Comparison of ENCODE assay signal across 9 mouse cellular contexts in the genomic region with DNA sequence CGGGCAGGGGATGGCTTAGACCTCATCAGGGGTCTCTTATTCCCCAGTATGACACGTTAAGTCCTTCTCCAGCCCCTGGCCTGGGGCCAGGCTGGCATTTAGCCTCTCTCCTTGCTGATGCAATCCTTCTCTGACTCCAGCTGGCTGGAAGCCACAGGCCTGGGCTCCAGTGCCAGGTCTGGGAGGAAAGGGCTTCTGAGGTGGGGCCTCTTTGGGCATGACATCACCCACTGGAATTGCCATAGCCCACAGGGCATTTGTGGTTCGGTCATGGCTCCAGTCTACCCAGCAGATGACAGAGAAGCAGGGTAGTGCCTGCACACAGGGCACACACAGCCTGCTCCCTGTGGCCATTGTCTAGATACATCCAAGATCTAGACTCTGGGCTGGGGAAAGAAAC. TPM values are rescaled to one million over a fixed set of nuclear protein-coding genes. Genes with fewer than 3 reads are reported as not detected.
DNase-seq lines count a peak whose midpoint lies in the region; ATAC-seq and TF ChIP-seq lines count a peak whose summit lies in the region.
"Had no signal": no experiment of that assay in that cellular context is flagged by ENCODE, and none has a peak within 500 bp of the region (broad histone marks: within the 10 kb centered on the region; RNA-seq: fewer than 3 reads in every experiment).

No protein-coding gene starts in this region.

- 16% methylated on average over 3 of the region's 3 CpGs for WGBS in liver, adult 2 months
- 37% methylated on average over 3 of the region's 3 CpGs for WGBS in embryonic facial prominence, embryonic 15.5 days
- 26% methylated on average over 3 of the region's 3 CpGs for WGBS in lung, postnatal 0 days

- TF ChIP-seq POLR2A in liver, adult 2 months (IDR thresholded peaks at IDR 0.05; ENCODE audit: extremely low read depth, insufficient read depth, low read length) = no peak

- H3K36me3 ChIP-seq in liver, adult 2 months (ENCODE audit: control insufficient read depth, insufficient read depth, low read length) = no peaks in the 10 kb centered on the region
- peaks cover 4% of the 10 kb centered on the region; the same call in 1 of the 2 replicates for H3K36me3 ChIP-seq in embryonic facial prominence, embryonic 15.5 days
- no peaks in the 10 kb centered on the region for H3K36me3 ChIP-seq in lung, postnatal 0 days (ENCODE audit: insufficient read depth, low read length)

- peaks cover 6% of the 10 kb centered on the region; the same call in 1 of the 2 replicates for H3K4me1 ChIP-seq in liver, adult 2 months (ENCODE audit: control insufficient read depth, insufficient read depth, low read length)
- peaks cover 46% of the 10 kb centered on the region for H3K4me1 ChIP-seq in embryonic facial prominence, embryonic 15.5 days
- H3K4me1 ChIP-seq in lung, postnatal 0 days (ENCODE audit: insufficient read depth, low read depth, low read length) = peaks cover 11% of the 10 kb centered on the region

- no peak overlapping the region for H3K4me3 ChIP-seq in liver, adult 2 months (ENCODE audit: insufficient read depth, low read depth, low read length)
- H3K4me3 ChIP-seq in embryonic facial prominence, embryonic 15.5 days (replicated peaks) = no peak overlapping the region
- H3K4me3 ChIP-seq in lung, postnatal 0 days (ENCODE audit: low read depth, low read length) = no peak overlapping the region

- peak; percentile 8; the same call in 1 of the 2 replicates for ATAC-seq in embryonic facial prominence, embryonic 15.5 days (ENCODE audit: insufficient number of reproducible peaks, low FRiP score, low TSS enrichment, low read depth)
- ATAC-seq in lung, postnatal 0 days = peak; percentile 78

- no peak overlapping the region for H3K9ac ChIP-seq in liver, adult 2 months (ENCODE audit: low read depth, low read length)
- no peak overlapping the region for H3K9ac ChIP-seq in embryonic facial prominence, embryonic 15.5 days
- H3K9ac ChIP-seq in lung, postnatal 0 days (replicated peaks; ENCODE audit: low read depth) = no peak overlapping the region

- no peak overlapping the region for H3K27ac ChIP-seq in liver, adult 2 months (replicated peaks; ENCODE audit: insufficient read depth, low read depth, low read length)
- 0 out of 2 replicates have a peak overlapping the region, but pooled peaks have one; percentile 1 for H3K27ac ChIP-seq in embryonic facial prominence, embryonic 15.5 days (replicated peaks)
- no peak overlapping the region for H3K27ac ChIP-seq in lung, postnatal 0 days (ENCODE audit: low read length)

- H3K4me2 ChIP-seq in embryonic facial prominence, embryonic 15.5 days (replicated peaks) = no peak overlapping the region
- H3K4me2 ChIP-seq in lung, postnatal 0 days (replicated peaks; ENCODE audit: low read depth, low read length) = no peak overlapping the region

- peaks cover 7% of the 10 kb centered on the region for H3K27me3 ChIP-seq in liver, adult 2 months (ENCODE audit: control insufficient read depth, insufficient read depth, low read length)
- peaks cover 93% of the 10 kb centered on the region for H3K27me3 ChIP-seq in embryonic facial prominence, embryonic 15.5 days
- H3K27me3 ChIP-seq in lung, postnatal 0 days (replicated peaks; ENCODE audit: insufficient read depth, low read length) = peaks cover 22% of the 10 kb centered on the region; the same call in 1 of the 2 replicates

- TF ChIP-seq CTCF in liver, adult 2 months (IDR thresholded peaks at IDR 0.05; ENCODE audit: low read depth, low read length) = no peak
- TF ChIP-seq CTCF in lung, postnatal 0 days (IDR thresholded peaks at IDR 0.05) = no peak

- peak; percentile 72 for DNase-seq in liver, adult 2 months (ENCODE audit: extremely low read depth, low read depth, low spot score)
- DNase-seq in liver = no peak
- peak; percentile 94 for DNase-seq in adrenal gland, postnatal 10 days
- DNase-seq in heart, postnatal 36 days = peak; percentile 81 to 82
- peak; percentile 88 for DNase-seq in lung, postnatal 0 days (ENCODE audit: low spot score)
- DNase-seq in thymus, postnatal 36 days = no peak
- no peak for DNase-seq in thymus, adult 18-20 months

- H3K79me2 ChIP-seq in liver, adult 2 months (ENCODE audit: control insufficient read depth, insufficient read depth, low read length) = no peaks in the 10 kb centered on the region

- intact Hi-C loops in heart, postnatal 36 days (cut with DNase I) = no loop called here

- TF ChIP-seq EP300 in lung, postnatal 0 days (IDR thresholded peaks at IDR 0.05) = no peak

- H3K9me3 ChIP-seq in embryonic facial prominence, embryonic 15.5 days (replicated peaks) = no peaks in the 10 kb centered on the region
- no peaks in the 10 kb centered on the region for H3K9me3 ChIP-seq in lung, postnatal 0 days (ENCODE audit: low read length)

RNA-seq across cellular contexts. Expression of a gene that starts 10.8 kb away (rescaled TPM):
- under 0.01 and 0.07 TPM in 2 replicates for total RNA-seq in liver, adult 2 months (2014; rRNA removed)
- polyA plus RNA-seq in liver, adult 2 months (2012; rRNA removed) = 0.16 and 0.48 TPM in 2 replicates
- total RNA-seq in adrenal gland, postnatal 10 days (2021) = 10 to 100 TPM in 1 of 2 experiments, 1 to 10 TPM in 1; 7.6 to 11.4 TPM
- 6.5 and 7.7 TPM in 2 replicates for polyA plus RNA-seq in embryonic facial prominence, embryonic 15.5 days (2015; fragmentation: Nextera tagmentation; extraction: Ambion mirVana)
- total RNA-seq in heart, postnatal 36 days (2021) = 10 to 100 TPM; 33.2 to 46.2 TPM
- polyA plus RNA-seq in lung, postnatal 0 days (2015; fragmentation: Nextera tagmentation; extraction: Ambion mirVana) = 5.5 and 6.0 TPM in 2 replicates

RNA-seq across cellular contexts. Expression of a gene that starts 24.0 kb away (rescaled TPM):
- total RNA-seq in liver, adult 2 months (2014; rRNA removed) = 26.2 and 27.6 TPM in 2 replicates
- 24.0 and 26.4 TPM in 2 replicates for polyA plus RNA-seq in liver, adult 2 months (2012; rRNA removed)
- 10 to 100 TPM; 46.8 to 47.4 TPM for total RNA-seq in adrenal gland, postnatal 10 days (2021)
- polyA plus RNA-seq in embryonic facial prominence, embryonic 15.5 days (2015; fragmentation: Nextera tagmentation; extraction: Ambion mirVana) = 79.5 and 82.6 TPM in 2 replicates
- 10 to 100 TPM; 43.6 to 43.8 TPM for total RNA-seq in heart, postnatal 36 days (2021)
- polyA plus RNA-seq in lung, postnatal 0 days (2015; fragmentation: Nextera tagmentation; extraction: Ambion mirVana) = 85.9 and 104 TPM in 2 replicates

RNA-seq across cellular contexts. Expression of a gene that starts 35.7 kb away (rescaled TPM):
- not detected in 2 replicates for total RNA-seq in liver, adult 2 months (2014; rRNA removed)
- not detected in 2 replicates for polyA plus RNA-seq in liver, adult 2 months (2012; rRNA removed)
- total RNA-seq in adrenal gland, postnatal 10 days (2021) = not detected
- 0.79 and 1.7 TPM in 2 replicates for polyA plus RNA-seq in embryonic facial prominence, embryonic 15.5 days (2015; fragmentation: Nextera tagmentation; extraction: Ambion mirVana)
- total RNA-seq in heart, postnatal 36 days (2021) = not detected
- not detected in 2 replicates for polyA plus RNA-seq in lung, postnatal 0 days (2015; fragmentation: Nextera tagmentation; extraction: Ambion mirVana)
- polyA plus RNA-seq: large intestine, adult 2 months had no signal

RNA-seq across cellular contexts. Expression of a gene that starts 51.0 kb away (rescaled TPM):
- not detected in 2 replicates for total RNA-seq in liver, adult 2 months (2014; rRNA removed)
- polyA plus RNA-seq in liver, adult 2 months (2012; rRNA removed) = not detected in 2 replicates
- total RNA-seq in adrenal gland, postnatal 10 days (2021) = not detected
- polyA plus RNA-seq in embryonic facial prominence, embryonic 15.5 days (2015; fragmentation: Nextera tagmentation; extraction: Ambion mirVana) = not detected in 2 replicates
- total RNA-seq in heart, postnatal 36 days (2021) = not detected
- polyA plus RNA-seq in lung, postnatal 0 days (2015; fragmentation: Nextera tagmentation; extraction: Ambion mirVana) = not detected in 2 replicates
- polyA plus RNA-seq: large intestine, adult 2 months had no signal

RNA-seq across cellular contexts. Expression of a gene that starts 59.6 kb away (rescaled TPM):
- not detected in 2 replicates for total RNA-seq in liver, adult 2 months (2014; rRNA removed)
- polyA plus RNA-seq in liver, adult 2 months (2012; rRNA removed) = not detected in 2 replicates
- total RNA-seq in adrenal gland, postnatal 10 days (2021) = not detected
- polyA plus RNA-seq in embryonic facial prominence, embryonic 15.5 days (2015; fragmentation: Nextera tagmentation; extraction: Ambion mirVana) = 1.0 and 1.1 TPM in 2 replicates
- total RNA-seq in heart, postnatal 36 days (2021) = not detected
- not detected in 2 replicates for polyA plus RNA-seq in lung, postnatal 0 days (2015; fragmentation: Nextera tagmentation; extraction: Ambion mirVana)
- polyA plus RNA-seq: large intestine, adult 2 months had no signal

Comparison
In these comparisons a context has a peak if more than half of its experiments do, and no peak if none do; other contexts are left out.
1. DNase-seq: peak in liver, adult 2 months (single experiment), adrenal gland, postnatal 10 days (single experiment), heart, postnatal 36 days (2 of 2) and lung, postnatal 0 days (single experiment); none in liver (single experiment), thymus, postnatal 36 days (0 of 2) and thymus, adult 18-20 months (0 of 2).